Mouse (Mus musculus) liver, postnatal 0 days (tissue): Measurements from ENCODE around the gene Cdon.

ENCODE experiments used
- CTCF ChIP-seq: sonication (generic); IDR thresholded peaks from 2 replicates; pipeline ENCODE4 v1.5.1; 2016; ENCODE audit warnings: antibody characterized with exemption, low read depth
- EP300 ChIP-seq: IDR thresholded peaks from 2 replicates; pipeline ENCODE4 v1.6.1; 2016; ENCODE audit warnings: antibody characterized with exemption, low read depth, mild to moderate bottlenecking

DNA sequence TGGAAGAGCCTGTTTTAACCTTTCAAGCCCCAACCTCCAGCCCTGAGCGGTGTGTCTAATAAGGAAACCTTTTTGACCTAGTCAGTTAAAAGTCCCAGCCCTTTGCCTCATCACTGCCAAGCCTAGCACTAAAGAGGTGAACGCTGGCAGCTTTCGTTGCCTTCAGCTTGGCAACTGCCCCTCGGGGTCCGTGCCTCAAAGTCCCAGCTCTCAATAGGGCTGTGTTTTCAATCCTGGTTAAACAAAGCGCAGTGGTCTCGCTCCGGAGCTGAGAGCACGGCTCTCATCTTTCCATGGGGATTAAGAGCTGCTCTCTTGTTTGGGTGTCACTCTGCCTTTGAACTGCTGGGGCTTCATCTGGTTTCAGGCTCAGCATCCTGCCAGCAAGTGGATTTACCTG is 20.1 kb upstream of the Cdon start:
- TF ChIP-seq CTCF (no peak), EP300 (no peak)
